Mouse (Mus musculus) liver, adult 2 months (tissue): ENCODE results near the gene Atp6v1b1.

ENCODE experiments used
- CTCF ChIP-seq: fragments of 200-500 bp; IDR thresholded peaks from 2 replicates; pipeline ENCODE4 v1.5.1; 2011; ENCODE audit warnings: low read depth, low read length, control low read depth
- POLR2A ChIP-seq: fragments of 200-500 bp; IDR thresholded peaks from 2 replicates; pipeline ENCODE4 v1.6.1; 2011; ENCODE audit warnings: low read length, control low read depth; ENCODE audit not compliant: insufficient read depth; ENCODE audit errors: extremely low read depth

- TF ChIP-seq CTCF (no peak), POLR2A (no peak)
Observed at GRCm38 (mm10) chr6:83762344-83762743, 19.6 kb downstream of the Atp6v1b1 start, which contains the start of gene Ankrd53.
